Mouse (Mus musculus) intestine, embryonic 15.5 days (tissue): ENCODE measurements around the gene Ttc30b. TPM values are rescaled to one million over a fixed set of nuclear protein-coding genes. Genes with fewer than 3 reads are reported as not detected.
A peak's percentile ranks its signal among the peaks of the same experiment; 100 is the strongest.
"Not testable (repeated sequence)": the region's sequence is repeated elsewhere in the genome, so short reads cannot be mapped to it uniquely, and the experiment has no call there.

Experiments used
- ATAC-seq: fragments of 200-750 bp; cut with Nextera tagmentation; 2 replicates; pipeline ENCODE4 v1.8.0; 2017; ENCODE audit warnings: moderate TSS enrichment, moderate library complexity
- H3K27ac ChIP-seq: fragments of 300-500 bp; sonication (generic); 2 replicates; pipeline ENCODE4 v1.5.1; 2015; ENCODE audit warnings: mild to moderate bottlenecking, inconsistent platforms
- H3K27me3 ChIP-seq: fragments of 300-500 bp; sonication (generic); replicated peaks from 2 replicates; pipeline ENCODE4 v1.6.1; 2015; ENCODE audit warnings: inconsistent platforms
- H3K36me3 ChIP-seq: fragments of 300-500 bp; sonication (generic); 2 replicates; pipeline ENCODE4 v1.6.1; 2015; ENCODE audit warnings: inconsistent platforms
- H3K4me1 ChIP-seq: fragments of 300-500 bp; sonication (generic); replicated peaks from 2 replicates; pipeline ENCODE4 v1.6.1; 2015; ENCODE audit warnings: inconsistent platforms
- H3K4me2 ChIP-seq: fragments of 300-500 bp; sonication (generic); replicated peaks from 2 replicates; pipeline ENCODE4 v1.6.1; 2015; ENCODE audit warnings: mild to moderate bottlenecking, inconsistent platforms
- H3K4me3 ChIP-seq: fragments of 300-500 bp; sonication (generic); replicated peaks from 2 replicates; pipeline ENCODE4 v1.5.1; 2015; ENCODE audit warnings: inconsistent platforms
- H3K9ac ChIP-seq: fragments of 300-500 bp; sonication (generic); 2 replicates; pipeline ENCODE4 v1.6.1; 2015; ENCODE audit warnings: inconsistent platforms
- H3K9me3 ChIP-seq: fragments of 300-500 bp; sonication (generic); 2 replicates; pipeline ENCODE4 v1.6.1; 2016; ENCODE audit warnings: inconsistent platforms
- WGBS: fragments of 180-500 bp; shearing (Covaris S2); methylation state at CpG from one replicate; pipeline ENCODE4 v1.1.7; 2015; 5-methylcytosine and 5-hydroxymethylcytosine counted together
- polyA plus RNA-seq: library from polyadenylated mRNA; unstranded; fragments of >200 nt; fragmentation: Nextera tagmentation; extraction: Ambion mirVana; gene quantifications from 2 replicates; pipeline ENCODE4 v1.2.1, GENCODE M21; 2015

The Ttc30b gene
- polyA plus RNA-seq, 1 experiment from 2014 or later: 8.5 TPM

DNA sequence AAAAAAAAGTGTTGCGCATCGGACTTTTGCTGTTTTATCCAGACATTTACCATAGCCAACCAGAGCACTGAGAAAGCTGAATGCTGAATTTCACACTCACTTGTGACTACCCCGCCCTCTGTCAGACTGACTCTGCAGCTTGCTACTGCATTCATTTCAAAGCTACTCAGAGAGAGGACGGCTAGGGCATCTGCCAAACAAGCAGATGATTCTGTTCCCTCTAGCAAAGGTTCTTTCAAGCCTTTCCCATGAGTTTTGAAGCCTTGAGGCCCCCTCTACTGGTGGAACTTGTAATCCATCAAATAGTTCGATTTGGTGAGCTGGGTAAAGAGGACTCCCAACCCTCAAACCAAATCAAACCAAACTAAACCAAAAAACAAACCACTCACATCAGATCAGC, 26.6 kb upstream of the Ttc30b start:
- peaks cover 17% of the 10 kb centered on the region for H3K4me1 ChIP-seq
- H3K9ac ChIP-seq: no peak overlapping the region
- 0 out of 2 replicates have a peak, but pooled peaks have one; percentile 50 for ATAC-seq
- H3K27me3 ChIP-seq: no peaks in the 10 kb centered on the region
- H3K9me3 ChIP-seq: no peaks in the 10 kb centered on the region
- H3K27ac ChIP-seq: no peak overlapping the region
- peak overlapping the region; percentile 51 for H3K4me2 ChIP-seq
- no peak overlapping the region for H3K4me3 ChIP-seq
- H3K36me3 ChIP-seq: no peaks in the 10 kb centered on the region
- WGBS: 17% methylated on average over 5 of the region's 5 CpGs

DNA sequence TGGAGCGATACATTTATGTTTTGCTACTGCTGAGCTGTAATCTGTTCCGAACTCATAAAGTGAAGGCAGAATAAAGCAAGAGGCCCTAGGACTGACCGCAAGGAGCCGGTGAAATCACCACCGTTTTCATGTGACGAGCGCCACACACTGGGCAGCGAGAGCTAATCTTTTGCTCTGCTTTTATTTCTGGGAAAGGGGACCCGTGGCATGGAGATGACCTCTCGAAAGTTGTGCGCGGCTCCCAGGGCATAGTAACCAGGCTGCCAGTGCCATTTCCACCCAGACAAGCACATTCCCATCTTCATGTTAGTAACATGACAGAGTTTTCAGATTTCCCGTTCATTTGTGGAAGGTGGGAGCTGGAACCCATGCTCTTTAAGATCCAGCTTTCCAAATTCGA, 26.1 kb upstream of the Ttc30b start:
- H3K4me3 ChIP-seq: 0 out of 2 replicates have a peak overlapping the region, but pooled peaks have one; percentile 3
- WGBS: 14% methylated on average over 14 of the region's 14 CpGs
- H3K4me1 ChIP-seq: peaks cover 22% of the 10 kb centered on the region
- no peaks in the 10 kb centered on the region for H3K27me3 ChIP-seq
- ATAC-seq: peak; percentile 54
- no peaks in the 10 kb centered on the region for H3K9me3 ChIP-seq
- no peak overlapping the region for H3K9ac ChIP-seq
- no peaks in the 10 kb centered on the region for H3K36me3 ChIP-seq
- no peak overlapping the region for H3K27ac ChIP-seq
- peak overlapping the region; percentile 51 for H3K4me2 ChIP-seq

DNA sequence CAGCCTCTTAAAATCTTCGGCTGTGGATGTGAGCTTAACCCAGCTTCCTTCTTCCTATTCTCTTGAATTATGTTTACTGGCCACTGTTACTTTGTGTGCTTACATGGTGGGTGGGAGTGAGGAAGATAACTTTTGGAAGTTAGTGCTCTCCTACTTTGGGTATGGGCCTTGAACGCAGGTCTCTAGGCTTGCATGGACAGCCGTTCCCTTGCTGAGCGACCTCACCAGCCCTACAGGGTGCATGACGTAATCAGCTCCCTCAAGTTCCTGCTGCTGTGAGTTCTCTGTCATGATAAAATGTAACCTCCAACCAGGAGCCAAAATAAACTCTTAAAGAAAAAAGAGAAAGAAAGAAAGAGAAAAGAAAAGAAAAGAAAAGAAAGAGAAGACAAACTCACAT, 25.7 kb upstream of the Ttc30b start:
- peaks cover 24% of the 10 kb centered on the region for H3K4me1 ChIP-seq
- no peak overlapping the region for H3K4me3 ChIP-seq
- H3K9me3 ChIP-seq: no peaks in the 10 kb centered on the region
- WGBS: 67% methylated on average over 5 of the region's 5 CpGs
- H3K27me3 ChIP-seq: no peaks in the 10 kb centered on the region
- peak overlapping the region; percentile 51; the same call in 1 of the 2 replicates for H3K4me2 ChIP-seq
- no peak for ATAC-seq
- no peak overlapping the region for H3K9ac ChIP-seq
- no peak overlapping the region for H3K27ac ChIP-seq
- no peaks in the 10 kb centered on the region for H3K36me3 ChIP-seq

DNA sequence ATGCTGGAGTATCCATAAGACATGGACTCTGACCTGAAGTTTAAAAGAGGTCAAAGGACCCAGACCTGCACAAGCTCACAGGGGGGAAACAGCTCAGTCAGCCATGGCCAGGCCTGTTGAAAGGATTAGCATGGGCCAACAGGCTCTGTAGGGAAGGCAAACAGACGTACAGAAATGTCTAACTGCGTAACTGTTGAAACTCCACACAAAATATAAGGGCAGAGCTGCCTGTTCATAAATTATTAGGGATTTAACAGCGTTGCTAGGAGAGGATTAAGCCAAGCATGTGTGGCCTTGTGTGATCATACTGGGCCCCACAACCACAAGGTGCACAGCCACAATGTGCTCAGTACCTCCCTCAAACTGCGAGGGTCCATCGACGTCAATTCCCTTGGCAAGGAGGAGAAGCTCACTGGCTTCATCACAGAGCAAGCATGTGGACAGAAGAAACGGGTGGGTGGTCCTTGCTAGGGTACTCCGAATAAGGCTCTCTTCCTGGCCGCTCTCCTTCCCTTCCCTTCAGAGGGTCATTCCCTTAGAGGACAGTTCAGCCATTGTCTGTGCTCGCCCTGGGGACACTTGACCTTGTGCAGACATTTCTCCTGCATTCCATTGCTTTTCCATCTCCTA, 24.9 kb upstream of the Ttc30b start:
- no peaks in the 10 kb centered on the region for H3K36me3 ChIP-seq
- no peaks in the 10 kb centered on the region for H3K27me3 ChIP-seq
- peaks cover 24% of the 10 kb centered on the region for H3K4me1 ChIP-seq
- H3K9ac ChIP-seq: no peak overlapping the region
- no peak overlapping the region for H3K27ac ChIP-seq
- H3K4me2 ChIP-seq: no peak overlapping the region
- WGBS: 61% methylated on average over 10 of the region's 10 CpGs
- H3K4me3 ChIP-seq: no peak overlapping the region
- ATAC-seq: no peak
- no peaks in the 10 kb centered on the region for H3K9me3 ChIP-seq

DNA sequence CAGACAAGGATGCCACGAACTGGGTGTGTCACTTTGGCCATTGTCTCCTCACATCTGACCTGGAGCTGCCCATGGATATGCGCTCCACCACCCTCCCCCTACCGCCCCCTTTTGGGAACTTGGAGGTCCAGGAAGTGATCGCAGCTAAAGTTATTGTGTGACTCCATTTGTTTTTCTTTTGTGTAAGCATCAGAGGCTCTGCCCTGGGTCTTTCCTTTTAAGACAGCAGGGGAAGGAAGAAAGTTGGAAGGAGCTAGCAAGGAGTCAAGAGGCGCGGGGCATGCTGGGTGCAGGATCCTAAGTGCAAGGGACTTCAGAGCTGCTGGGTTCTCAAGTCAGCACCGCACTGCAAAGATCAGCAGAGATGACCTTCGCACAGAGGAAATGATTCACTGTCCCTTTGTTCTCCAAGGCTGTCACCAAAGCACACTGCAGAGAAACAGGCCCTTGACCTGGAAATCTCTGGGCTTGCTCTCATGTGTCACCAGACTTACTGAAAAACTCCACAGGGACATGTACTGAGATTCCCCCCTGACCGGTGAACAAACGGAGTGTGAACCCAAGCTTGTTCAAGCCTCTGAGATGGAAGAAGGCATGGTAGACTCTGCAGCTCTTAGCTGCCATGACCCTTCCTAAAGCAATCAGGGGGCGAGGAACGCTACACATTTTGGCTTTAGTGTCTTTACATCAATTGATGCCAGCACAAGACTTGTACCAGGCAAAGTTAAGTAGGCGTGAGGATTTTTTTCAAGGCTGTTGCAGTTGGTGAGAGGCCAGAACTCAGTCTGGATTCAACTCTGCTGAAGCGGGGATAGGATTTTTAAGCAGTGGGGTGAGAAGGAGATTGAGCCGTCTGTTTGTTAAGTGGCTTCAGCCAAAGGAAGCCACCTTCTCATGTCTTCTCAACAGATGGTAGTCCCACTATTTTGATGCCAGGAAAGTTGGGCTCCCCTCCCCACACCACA, 22.3 kb upstream of the Ttc30b start:
- H3K4me1 ChIP-seq: peaks cover 24% of the 10 kb centered on the region
- H3K9ac ChIP-seq: no peak overlapping the region
- no peaks in the 10 kb centered on the region for H3K36me3 ChIP-seq
- peak; percentile 53 for ATAC-seq
- no peaks in the 10 kb centered on the region for H3K27me3 ChIP-seq
- WGBS: 59% methylated on average over 15 of the region's 15 CpGs
- H3K4me2 ChIP-seq: peak overlapping the region; percentile 44
- no peaks in the 10 kb centered on the region for H3K9me3 ChIP-seq
- H3K4me3 ChIP-seq: no peak overlapping the region
- H3K27ac ChIP-seq: 0 out of 2 replicates have a peak overlapping the region, but pooled peaks have one; percentile 11

DNA sequence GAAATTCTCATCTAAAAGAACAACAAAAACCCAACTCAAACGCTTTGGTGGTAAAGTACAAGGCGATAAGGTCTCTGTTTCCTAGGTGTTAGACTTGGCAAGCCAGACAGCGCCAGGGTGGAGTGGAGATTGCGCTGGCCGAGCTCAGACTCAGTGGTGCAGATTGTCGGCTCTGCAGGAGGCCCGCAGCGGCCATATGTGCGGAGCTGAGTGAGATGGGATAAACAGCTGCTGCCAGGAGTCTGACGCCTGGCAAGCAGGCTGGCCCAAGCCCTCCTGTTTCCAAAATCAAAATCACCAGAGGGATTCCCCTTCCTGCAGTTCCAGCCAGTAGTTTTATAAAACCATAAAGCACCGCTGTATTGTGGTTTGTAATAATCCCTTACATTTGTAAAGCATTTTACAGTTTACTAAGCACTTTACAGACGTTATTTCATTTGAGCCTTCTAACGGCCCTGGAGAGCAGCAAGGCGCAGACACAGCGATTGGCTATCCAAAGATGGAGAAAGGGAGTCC, 21.5 kb upstream of the Ttc30b start:
- H3K9me3 ChIP-seq: no peaks in the 10 kb centered on the region
- H3K27me3 ChIP-seq: no peaks in the 10 kb centered on the region
- peaks cover 24% of the 10 kb centered on the region for H3K4me1 ChIP-seq
- ATAC-seq: peak; percentile 31; the same call in 1 of the 2 replicates
- no peaks in the 10 kb centered on the region for H3K36me3 ChIP-seq
- 0 out of 2 replicates have a peak overlapping the region, but pooled peaks have one; percentile 10 for H3K9ac ChIP-seq
- H3K4me2 ChIP-seq: peak overlapping the region; percentile 44
- no peak overlapping the region for H3K4me3 ChIP-seq
- WGBS: 17% methylated on average over 15 of the region's 15 CpGs
- peak overlapping the region; percentile 37; the same call in 1 of the 2 replicates for H3K27ac ChIP-seq

DNA sequence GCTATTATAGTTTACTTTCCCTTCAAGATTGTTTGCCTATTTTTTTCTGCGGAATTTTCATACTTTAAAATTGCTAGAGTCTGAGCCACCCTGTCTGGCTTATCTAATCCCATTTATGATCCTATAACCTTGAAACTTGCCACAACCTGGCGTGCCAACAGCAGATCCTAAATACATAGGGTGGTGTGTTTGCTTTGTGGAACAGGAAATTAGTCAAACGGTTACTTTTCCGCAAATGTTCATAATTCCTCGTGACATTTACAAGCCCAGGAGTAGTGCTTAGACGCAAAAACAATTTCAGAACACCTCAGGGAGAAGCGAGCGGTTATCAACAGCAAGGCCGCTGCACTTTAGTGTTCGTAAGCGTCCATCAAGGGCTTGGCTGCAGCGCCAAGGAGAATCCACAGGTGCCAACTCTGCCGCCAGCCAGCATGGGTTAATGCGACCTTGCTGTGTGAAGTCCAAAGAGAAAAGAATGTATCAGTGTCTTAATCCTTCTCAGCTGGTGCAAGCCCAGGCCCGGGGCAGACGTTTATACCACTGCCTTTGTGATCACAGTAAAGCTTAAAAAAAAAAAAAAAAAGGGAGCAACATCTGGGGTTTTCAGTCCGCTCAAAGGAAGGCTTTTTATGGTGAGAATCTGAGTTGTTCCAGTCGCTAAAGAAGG, 20.9 kb upstream of the Ttc30b start:
- no peaks in the 10 kb centered on the region for H3K27me3 ChIP-seq
- H3K4me3 ChIP-seq: no peak overlapping the region
- WGBS: 31% methylated on average over 18 of the region's 18 CpGs
- no peak overlapping the region for H3K9ac ChIP-seq
- H3K27ac ChIP-seq: peak overlapping the region; percentile 37; the same call in 1 of the 2 replicates
- H3K4me2 ChIP-seq: peak overlapping the region; percentile 44
- no peaks in the 10 kb centered on the region for H3K9me3 ChIP-seq
- H3K36me3 ChIP-seq: no peaks in the 10 kb centered on the region
- ATAC-seq: peak; percentile 53; the same call in 1 of the 2 replicates
- H3K4me1 ChIP-seq: peaks cover 19% of the 10 kb centered on the region

DNA sequence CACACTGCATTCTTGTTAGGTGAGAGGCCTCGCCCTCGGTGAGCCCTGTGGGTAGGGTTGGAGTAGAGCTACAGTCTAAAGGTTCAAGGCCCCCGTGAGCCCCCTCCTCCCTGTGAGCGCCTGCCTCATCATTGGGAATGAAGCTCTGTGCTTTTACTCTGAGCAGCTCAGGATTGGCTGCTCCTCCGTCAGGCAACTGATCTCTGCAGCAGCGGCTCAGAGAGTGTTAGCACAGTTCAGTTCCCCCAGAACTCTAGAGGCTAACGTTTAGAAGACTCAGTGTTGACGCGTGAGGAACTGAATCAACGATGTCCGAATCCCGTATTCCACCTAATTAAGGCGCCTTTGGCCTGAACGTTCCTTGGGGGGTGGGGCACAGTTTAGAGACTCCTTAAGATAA, 17.3 kb upstream of the Ttc30b start:
- Histone ChIP-seq H3K4me2 (no peak overlapping the region), H3K4me3 (no peak overlapping the region), H3K36me3 (no peaks in the 10 kb centered on the region), H3K9ac (no peak overlapping the region), H3K27ac (no peak overlapping the region), H3K27me3 (no peaks in the 10 kb centered on the region), H3K9me3 (no peaks in the 10 kb centered on the region), H3K4me1 (peaks cover 13% of the 10 kb centered on the region)
- no peak for ATAC-seq
- WGBS: 50% methylated on average over 14 of the region's 14 CpGs

DNA sequence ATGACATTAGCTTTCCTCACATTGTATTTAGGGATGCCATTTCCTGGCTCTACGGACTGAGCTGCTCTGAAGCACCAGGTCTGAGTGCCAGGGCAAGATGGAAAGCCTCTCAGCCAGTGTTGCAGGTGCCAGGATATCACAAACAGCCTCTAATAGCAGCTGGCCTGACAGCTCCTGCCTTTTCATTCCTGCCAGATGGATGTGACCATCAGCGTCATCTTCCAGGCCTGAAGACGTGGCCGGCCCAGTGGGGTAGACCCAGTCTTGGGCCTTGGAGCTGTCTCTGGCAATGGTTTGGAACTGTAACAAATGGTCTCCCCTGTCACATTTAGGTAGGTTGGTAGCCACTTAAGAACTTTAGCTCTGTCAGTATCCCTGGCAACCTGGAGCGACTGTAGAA, 14.9 kb upstream of the Ttc30b start:
- ATAC-seq: no peak
- Histone ChIP-seq H3K27ac (no peak overlapping the region), H3K9ac (no peak overlapping the region), H3K4me1 (no peaks in the 10 kb centered on the region), H3K27me3 (no peaks in the 10 kb centered on the region), H3K36me3 (no peaks in the 10 kb centered on the region), H3K4me2 (no peak overlapping the region), H3K4me3 (no peak overlapping the region), H3K9me3 (no peaks in the 10 kb centered on the region)
- WGBS: 87% methylated on average over 5 of the region's 5 CpGs

DNA sequence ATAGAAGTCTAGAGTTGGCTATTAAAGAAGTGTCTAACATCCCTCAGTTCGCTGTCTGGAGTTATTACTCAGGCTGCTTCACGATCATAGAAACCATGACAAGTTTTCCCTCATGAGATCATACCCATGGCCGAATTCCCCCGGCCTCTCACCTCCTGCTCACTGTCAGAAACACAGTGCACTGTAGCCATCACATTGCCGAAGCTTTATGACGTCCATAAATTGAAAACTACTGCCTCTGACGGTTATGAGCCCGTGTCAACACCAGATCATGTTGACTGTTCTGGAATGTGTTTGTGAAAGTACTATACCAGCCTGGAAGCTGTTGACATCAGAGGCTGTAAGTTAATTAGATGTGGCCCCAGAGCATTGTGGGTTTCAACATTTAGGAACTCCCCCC, 12.3 kb upstream of the Ttc30b start:
- H3K4me2 ChIP-seq: no peak overlapping the region
- no peaks in the 10 kb centered on the region for H3K9me3 ChIP-seq
- H3K4me1 ChIP-seq: no peaks in the 10 kb centered on the region
- WGBS: 68% methylated on average over 8 of the region's 8 CpGs
- ATAC-seq: no peak
- H3K36me3 ChIP-seq: no peaks in the 10 kb centered on the region
- no peak overlapping the region for H3K4me3 ChIP-seq
- no peaks in the 10 kb centered on the region for H3K27me3 ChIP-seq
- H3K27ac ChIP-seq: no peak overlapping the region
- H3K9ac ChIP-seq: no peak overlapping the region

DNA sequence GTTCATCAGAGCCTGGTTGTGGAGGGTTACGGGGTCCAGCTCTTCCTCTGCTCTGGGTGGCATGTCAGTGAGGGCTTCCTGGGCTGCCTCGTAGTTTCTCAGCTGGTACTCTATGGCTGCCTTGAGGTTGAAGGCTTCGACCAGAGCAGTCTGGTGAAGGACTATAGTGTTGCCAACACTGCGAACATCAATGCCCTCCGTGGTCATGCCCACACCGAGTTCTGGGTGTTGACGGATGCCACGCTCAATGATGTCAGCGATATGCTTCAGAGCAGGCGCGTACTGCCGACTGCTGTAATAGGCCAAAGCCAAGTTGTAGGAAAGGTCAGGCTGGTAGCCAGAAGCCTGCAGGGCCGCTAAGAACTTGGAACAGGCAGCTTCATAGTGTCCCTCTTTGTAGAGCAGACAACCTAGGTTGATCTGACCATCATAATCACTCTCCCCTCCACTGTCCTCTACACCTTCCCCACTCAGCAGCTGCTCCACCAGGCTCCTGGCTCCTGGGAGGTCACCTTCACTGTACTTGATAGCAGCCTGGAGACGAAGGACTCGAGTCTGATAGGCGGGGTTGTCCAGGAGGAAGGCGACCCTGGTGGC, 767 bp downstream of the Ttc30b start:
- Histone ChIP-seq H3K4me3 (peak overlapping the region; percentile 50), H3K9ac (peak overlapping the region; percentile 33), H3K4me2 (peak overlapping the region; percentile 59)
- not testable (repeated sequence) for H3K4me1 ChIP-seq, H3K27ac ChIP-seq, H3K36me3 ChIP-seq, H3K27me3 ChIP-seq, ATAC-seq, H3K9me3 ChIP-seq
- WGBS: 71% methylated on average over 16 of the region's 17 CpGs
